ENCODE assay signal across 10 mouse cellular contexts in the genomic region with DNA sequence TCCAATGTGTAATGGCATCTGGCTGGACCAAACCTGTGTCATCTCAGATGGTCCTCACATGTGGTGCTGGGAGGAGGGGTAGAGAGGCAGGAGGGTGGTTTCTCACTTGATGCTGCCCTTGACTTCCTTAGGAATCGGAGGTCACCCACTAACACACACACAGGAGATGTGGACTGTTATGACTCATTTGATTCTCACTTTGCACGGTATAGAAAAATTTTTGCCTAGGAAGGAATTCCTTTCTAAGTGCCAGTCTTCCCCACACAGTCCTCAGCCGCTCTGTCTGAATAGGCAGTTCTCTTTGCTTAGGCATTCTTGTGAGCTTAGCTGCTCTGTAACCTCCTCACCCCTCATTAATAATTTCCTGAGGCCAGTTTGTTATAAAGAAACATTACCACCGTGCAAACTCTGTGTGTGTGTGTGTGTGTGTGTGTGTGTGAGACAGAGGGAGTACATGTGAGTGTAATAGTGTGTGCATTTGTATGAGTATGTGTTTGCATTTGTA. TPM values are rescaled to one million over a fixed set of nuclear protein-coding genes. Genes with fewer than 3 reads are reported as not detected.
DNase-seq lines count a peak whose midpoint lies in the region; ATAC-seq and TF ChIP-seq lines count a peak whose summit lies in the region.
"Had no signal": no experiment of that assay in that cellular context is flagged by ENCODE, and none has a peak within 500 bp of the region (broad histone marks: within the 10 kb centered on the region; RNA-seq: fewer than 3 reads in every experiment).

No protein-coding gene starts in this region.

- TF ChIP-seq EP300 in heart, adult 2 months (IDR thresholded peaks at IDR 0.05; ENCODE audit: insufficient read depth, low read depth, low read length) = no peak

- TF ChIP-seq CTCF in heart, adult 2 months (IDR thresholded peaks at IDR 0.05) = no peak

- no peak for TF ChIP-seq POLR2A in heart, adult 2 months (IDR thresholded peaks at IDR 0.05; ENCODE audit: insufficient read depth, low read depth, low read length)

- peak overlapping the region; percentile 23 for H3K27ac ChIP-seq in lung, embryonic 16.5 days (ENCODE audit: low read length)
- H3K27ac ChIP-seq in embryonic facial prominence, embryonic 10.5 days (replicated peaks) = peak overlapping the region; percentile 54
- peak overlapping the region; percentile 63 for H3K27ac ChIP-seq in kidney, embryonic 15.5 days
- no peak overlapping the region for H3K27ac ChIP-seq in neural tube, embryonic 14.5 days (ENCODE audit: low read depth, low read length)
- H3K27ac ChIP-seq in heart, adult 2 months = no peak overlapping the region
- H3K27ac ChIP-seq: heart, embryonic 15.5 days had no signal

- no peak for DNase-seq in lung, postnatal 36 days
- no peak for DNase-seq in embryonic facial prominence, embryonic 10.5 days (ENCODE audit: low spot score)
- no peak for DNase-seq in heart, adult 2 months
- no peak for DNase-seq in adrenal gland, postnatal 25 days
- DNase-seq: thymus, postnatal 4 days had no signal

- intact Hi-C loops in heart, adult 2 months (cut with DNase I) = no loop called here

- WGBS in lung, embryonic 16.5 days = 18% methylated on average over 4 of the region's 4 CpGs
- 34% methylated on average over 4 of the region's 4 CpGs for WGBS in embryonic facial prominence, embryonic 10.5 days
- 22% methylated on average over 4 of the region's 4 CpGs for WGBS in kidney, embryonic 15.5 days
- WGBS in neural tube, embryonic 14.5 days = 48% methylated on average over 4 of the region's 4 CpGs
- WGBS in heart, adult 2 months = 42% methylated on average over 4 of the region's 4 CpGs

- H3K4me3 ChIP-seq in lung, embryonic 16.5 days (ENCODE audit: low read length) = no peak overlapping the region
- no peak overlapping the region for H3K4me3 ChIP-seq in embryonic facial prominence, embryonic 10.5 days
- no peak overlapping the region for H3K4me3 ChIP-seq in kidney, embryonic 15.5 days (replicated peaks)
- H3K4me3 ChIP-seq in neural tube, embryonic 14.5 days (ENCODE audit: low read depth, low read length) = no peak overlapping the region
- no peak overlapping the region for H3K4me3 ChIP-seq in heart, adult 2 months
- H3K4me3 ChIP-seq: heart, embryonic 15.5 days had no signal

- peaks cover 3% of the 10 kb centered on the region for H3K4me1 ChIP-seq in lung, embryonic 16.5 days (replicated peaks; ENCODE audit: control insufficient read depth, insufficient read depth, low read length)
- H3K4me1 ChIP-seq in embryonic facial prominence, embryonic 10.5 days = peaks cover 12% of the 10 kb centered on the region
- H3K4me1 ChIP-seq in kidney, embryonic 15.5 days = peaks cover 16% of the 10 kb centered on the region
- H3K4me1 ChIP-seq in neural tube, embryonic 14.5 days (ENCODE audit: control insufficient read depth, insufficient read depth, low read length) = no peaks in the 10 kb centered on the region
- H3K4me1 ChIP-seq in heart, adult 2 months (ENCODE audit: control insufficient read depth, insufficient read depth, low read length) = no peaks in the 10 kb centered on the region
- H3K4me1 ChIP-seq: heart, embryonic 15.5 days had no signal

- no peaks in the 10 kb centered on the region for H3K9me3 ChIP-seq in lung, embryonic 16.5 days (ENCODE audit: control insufficient read depth, low read length)
- H3K9me3 ChIP-seq in embryonic facial prominence, embryonic 10.5 days = no peaks in the 10 kb centered on the region
- H3K9me3 ChIP-seq in kidney, embryonic 15.5 days (replicated peaks) = no peaks in the 10 kb centered on the region
- H3K9me3 ChIP-seq in neural tube, embryonic 14.5 days (ENCODE audit: control insufficient read depth, low read length) = no peaks in the 10 kb centered on the region
- H3K9me3 ChIP-seq: heart, embryonic 15.5 days had no signal

- H3K79me2 ChIP-seq in heart, adult 2 months (replicated peaks; ENCODE audit: control insufficient read depth, insufficient read depth, low read length) = no peaks in the 10 kb centered on the region

- no peak overlapping the region for H3K9ac ChIP-seq in lung, embryonic 16.5 days (ENCODE audit: low read length)
- H3K9ac ChIP-seq in kidney, embryonic 15.5 days = no peak overlapping the region
- no peak overlapping the region for H3K9ac ChIP-seq in neural tube, embryonic 14.5 days (replicated peaks; ENCODE audit: low read depth, low read length)
- H3K9ac ChIP-seq in heart, adult 2 months (ENCODE audit: low read depth, low read length) = no peak overlapping the region
- H3K9ac ChIP-seq: heart, embryonic 15.5 days had no signal

- no peaks in the 10 kb centered on the region for H3K36me3 ChIP-seq in lung, embryonic 16.5 days (ENCODE audit: control insufficient read depth, insufficient read depth, low read length)
- H3K36me3 ChIP-seq in embryonic facial prominence, embryonic 10.5 days (replicated peaks) = no peaks in the 10 kb centered on the region
- H3K36me3 ChIP-seq in kidney, embryonic 15.5 days = no peaks in the 10 kb centered on the region
- H3K36me3 ChIP-seq in neural tube, embryonic 14.5 days (ENCODE audit: control insufficient read depth, insufficient read depth, low read length) = no peaks in the 10 kb centered on the region
- no peaks in the 10 kb centered on the region for H3K36me3 ChIP-seq in heart, adult 2 months (ENCODE audit: control insufficient read depth, insufficient read depth, low read length)
- H3K36me3 ChIP-seq: heart, embryonic 15.5 days had no signal

- no peaks in the 10 kb centered on the region for H3K27me3 ChIP-seq in lung, embryonic 16.5 days (ENCODE audit: control insufficient read depth, insufficient read depth, low read depth, low read length)
- no peaks in the 10 kb centered on the region for H3K27me3 ChIP-seq in embryonic facial prominence, embryonic 10.5 days (replicated peaks; ENCODE audit: low read depth, poor library complexity, severe bottlenecking)
- no peaks in the 10 kb centered on the region for H3K27me3 ChIP-seq in kidney, embryonic 15.5 days
- H3K27me3 ChIP-seq in neural tube, embryonic 14.5 days (ENCODE audit: control insufficient read depth, insufficient read depth, low read length) = no peaks in the 10 kb centered on the region
- no peaks in the 10 kb centered on the region for H3K27me3 ChIP-seq in heart, adult 2 months (ENCODE audit: control insufficient read depth, insufficient read depth, low read length)
- H3K27me3 ChIP-seq: heart, embryonic 15.5 days had no signal

- H3K4me2 ChIP-seq in lung, embryonic 16.5 days (ENCODE audit: low read depth, low read length) = no peak overlapping the region
- H3K4me2 ChIP-seq in kidney, embryonic 15.5 days = no peak overlapping the region
- no peak overlapping the region for H3K4me2 ChIP-seq in neural tube, embryonic 14.5 days (ENCODE audit: low read depth, low read length)
- H3K4me2 ChIP-seq: heart, embryonic 15.5 days had no signal

- ATAC-seq in lung, embryonic 16.5 days (ENCODE audit: low read depth) = peak; percentile 94
- ATAC-seq in kidney, embryonic 15.5 days (replicated peaks; ENCODE audit: low FRiP score) = peak; percentile 92
- peak; percentile 34; the same call in 1 of the 2 replicates for ATAC-seq in neural tube, embryonic 14.5 days (ENCODE audit: low read depth)
- ATAC-seq in erythroblast, adult 5-6 weeks (replicated peaks; ENCODE audit: low FRiP score, poor library complexity, severe bottlenecking) = no peak

RNA-seq across cellular contexts. Expression of a gene that starts 22.4 kb away (rescaled TPM):
- polyA plus RNA-seq in lung, embryonic 16.5 days (2015; fragmentation: Nextera tagmentation; extraction: Ambion mirVana) = 9.0 and 10.8 TPM in 2 replicates
- polyA plus RNA-seq in embryonic facial prominence, embryonic 10.5 days (2016; fragmentation: Nextera tagmentation; extraction: Ambion mirVana) = 38.6 and 43.3 TPM in 2 replicates
- polyA plus RNA-seq in kidney, embryonic 15.5 days (2015; fragmentation: Nextera tagmentation; extraction: Ambion mirVana) = 30.2 and 30.9 TPM in 2 replicates
- polyA plus RNA-seq in neural tube, embryonic 14.5 days (2014; fragmentation: Nextera tagmentation; extraction: Ambion mirVana) = 3.3 and 4.6 TPM in 2 replicates
- 1 to 10 TPM; 2.8 to 3.0 TPM for total RNA-seq in heart, adult 2 months (2021)
- polyA plus RNA-seq in heart, adult 2 months (2012; rRNA removed) = 1.5 and 1.8 TPM in 2 replicates
- total RNA-seq in erythroblast, adult 5-6 weeks (2015; ENCODE audit: low replicate concordance) = 1.5 TPM in 1 of 2 replicates, not detected in the other
- 0.14 TPM in 1 of 2 replicates, not detected in the other for total RNA-seq in erythroblast, adult 5-6 weeks (2017; ENCODE audit: low replicate concordance)
- 6.8 and 7.9 TPM in 2 replicates for total RNA-seq in adrenal gland, postnatal 25 days (2021)

Comparison
In these comparisons a context has a peak if more than half of its experiments do, and no peak if none do; other contexts are left out.
1. H3K27ac ChIP-seq: peak in lung, embryonic 16.5 days (single experiment), embryonic facial prominence, embryonic 10.5 days (single experiment) and kidney, embryonic 15.5 days (single experiment); none in neural tube, embryonic 14.5 days (single experiment) and heart, adult 2 months (single experiment).